Mouse (Mus musculus) bone marrow macrophage, adult 2 months (primary cell): Measurements from ENCODE around the gene Clec4a1.

Source experiments
- CTCF ChIP-seq: IDR thresholded peaks from 2 replicates; pipeline ENCODE4 v1.5.1; 2012; ENCODE audit warnings: low read depth, mild to moderate bottlenecking, low read length, moderate library complexity
- POLR2A ChIP-seq: IDR thresholded peaks from 2 replicates; pipeline ENCODE4 v1.6.1; 2012; ENCODE audit warnings: mild to moderate bottlenecking, low read depth, low read length, borderline replicate concordance

DNA sequence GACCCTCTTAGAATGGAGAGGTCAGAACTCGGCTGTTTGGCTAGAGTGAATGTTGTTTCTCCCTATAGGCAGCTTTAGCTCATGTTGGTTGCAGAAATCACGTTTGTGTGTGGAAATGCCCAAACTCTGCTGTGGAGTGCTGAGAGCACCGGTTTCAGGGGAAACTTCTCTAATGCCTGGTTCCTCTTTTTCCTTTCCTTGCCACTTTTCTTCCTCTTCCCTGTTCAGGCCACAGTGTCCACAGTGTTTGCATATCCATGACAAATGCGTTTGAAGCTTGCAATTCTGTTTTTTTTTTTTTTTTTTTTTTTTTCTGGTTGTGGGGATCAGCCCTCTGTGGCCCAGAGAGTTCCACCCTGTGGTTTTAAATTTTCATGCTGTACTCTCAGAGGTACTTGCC, at the start of gene Clec4a1:
- TF ChIP-seq POLR2A = no peak
- no peak for TF ChIP-seq CTCF
